Mouse (Mus musculus): ENCODE measurements at regions not wholly inside any gene's neighbourhood (a gene's known extent, or its start where the extent isn't known, plus 50 kb on each side); places are given as distances from the start of the nearest gene placed in this dataset.

GRCm38 (mm10) chr13:97443731-97444428 lies 203.0 kb downstream of the Enc1 start:
- DNase-seq, result peak; percentile 56

- no peak for DNase-seq
Measured at GRCm38 (mm10) chr13:97442806-97443205, 201.9 kb downstream of the Enc1 start.

DNA sequence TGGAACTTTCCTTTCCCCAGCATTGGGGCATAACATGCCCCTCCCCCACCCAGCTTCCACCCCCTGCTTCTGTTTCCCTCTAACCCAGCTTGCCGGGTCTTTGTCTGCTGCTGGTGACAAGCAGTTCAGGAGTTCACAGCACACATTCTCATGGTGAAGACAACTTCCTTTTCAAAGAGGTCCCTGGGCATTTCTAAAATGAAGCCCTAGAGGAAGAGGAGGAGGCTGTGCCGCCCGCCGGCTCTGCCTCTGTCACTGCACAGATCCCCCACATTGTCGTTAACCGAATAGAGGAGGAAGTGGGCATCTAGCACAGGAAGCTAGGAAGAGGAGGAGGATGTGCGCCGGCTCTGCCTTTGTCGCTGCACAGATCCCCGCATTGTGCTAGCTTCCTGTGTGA lies 201.4 kb downstream of the Enc1 start:
- DNase-seq, result no peak

DNA sequence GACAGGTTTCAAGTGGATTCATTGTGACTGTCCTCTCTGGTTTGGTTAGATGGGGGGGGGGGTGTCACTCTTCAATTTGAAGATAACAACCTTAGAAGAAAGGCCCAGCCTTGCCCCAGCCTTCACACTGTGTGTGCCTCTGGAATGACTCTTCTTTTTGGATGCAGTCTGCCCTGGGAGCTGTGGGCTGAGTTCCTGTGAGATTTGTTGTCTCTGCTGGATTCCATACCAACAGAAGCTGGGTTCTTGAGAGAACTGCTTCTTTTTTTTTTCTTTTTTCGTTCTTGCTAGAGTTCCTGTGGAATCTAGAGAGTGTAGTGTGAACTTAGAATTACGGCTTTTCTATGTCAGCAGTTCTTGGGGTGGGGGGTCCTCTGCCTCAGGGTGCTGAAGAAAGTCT lies 200.9 kb downstream of the Enc1 start:
- no peak for DNase-seq

DNA sequence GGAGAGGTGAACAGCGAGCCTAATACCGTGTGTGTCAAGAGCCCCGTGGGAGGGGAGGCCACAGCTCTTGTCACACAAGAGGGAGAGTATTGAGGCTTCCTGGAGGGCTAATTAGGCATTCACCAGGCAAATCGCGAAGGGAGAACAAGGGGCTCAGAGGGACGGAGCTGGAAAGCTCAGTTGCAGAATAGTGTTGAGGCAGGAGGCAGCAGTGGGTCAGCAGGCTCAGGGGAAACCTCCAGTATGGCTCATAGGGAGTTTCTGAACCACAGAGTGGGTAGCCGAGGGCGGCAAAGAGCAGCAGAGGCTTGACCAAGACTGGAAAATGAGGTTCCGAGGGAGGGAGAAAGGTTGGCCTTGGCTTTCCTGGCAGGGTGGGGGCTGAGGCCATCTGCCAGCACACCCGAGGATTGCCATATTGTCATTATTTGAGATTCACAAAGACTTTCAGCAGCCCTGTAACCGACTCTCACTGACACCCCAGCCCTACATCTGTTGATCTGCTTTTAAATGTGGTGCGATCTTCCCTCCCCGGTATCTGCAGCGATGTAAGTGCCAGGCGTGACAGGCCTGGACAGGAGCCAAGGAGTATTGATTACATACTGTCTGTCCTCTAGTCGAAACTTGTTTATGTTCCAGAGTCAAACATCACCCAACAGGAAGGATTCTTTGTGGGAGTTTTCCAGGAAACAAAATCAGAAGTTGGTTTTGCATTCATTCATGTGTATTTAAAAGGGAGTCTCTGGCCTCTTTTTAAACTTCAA lies 198.5 kb downstream of the Enc1 start:
- DNase-seq, result no peak

DNA sequence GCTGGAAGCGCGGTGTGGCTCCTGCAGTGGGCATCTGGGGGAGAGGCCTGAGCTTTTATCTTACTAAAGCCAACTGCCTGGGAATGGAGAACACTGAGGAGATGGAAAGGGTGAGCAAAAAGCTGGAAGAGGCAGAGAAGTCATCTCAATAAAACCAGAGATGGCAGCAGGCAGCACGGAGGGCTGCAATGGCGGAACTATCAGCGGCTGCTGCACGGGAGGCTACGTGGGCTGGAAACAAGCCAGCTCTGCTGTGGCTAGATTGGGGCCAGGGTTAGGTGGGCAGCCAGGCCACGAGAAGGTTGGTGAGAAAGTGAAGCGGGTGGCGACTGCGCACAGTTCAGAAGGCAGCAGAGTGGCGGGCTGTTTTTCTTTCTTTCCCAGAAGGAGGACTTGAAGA lies 197.8 kb downstream of the Enc1 start:
- peak; percentile 32 for DNase-seq

DNA sequence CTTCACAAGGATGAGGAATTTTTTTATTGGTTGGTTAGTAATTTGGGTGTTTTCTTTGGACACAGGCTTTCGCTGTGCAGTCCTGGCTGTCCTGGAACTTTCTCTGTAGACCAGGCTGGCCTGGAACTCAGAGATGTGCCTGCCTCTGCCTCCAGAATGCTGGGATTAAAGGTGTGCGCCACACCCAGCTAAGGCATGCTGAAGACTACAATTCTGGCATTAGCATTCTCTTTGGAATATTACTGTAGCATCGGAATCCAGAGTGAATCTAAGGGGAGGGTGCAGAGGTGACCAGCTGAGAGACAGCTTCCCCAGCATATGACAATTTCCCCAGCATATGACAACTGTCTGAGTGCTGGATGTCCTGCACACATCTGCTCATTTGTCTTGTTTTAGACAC lies 197.4 kb downstream of the Enc1 start:
- DNase-seq, result no peak

DNA sequence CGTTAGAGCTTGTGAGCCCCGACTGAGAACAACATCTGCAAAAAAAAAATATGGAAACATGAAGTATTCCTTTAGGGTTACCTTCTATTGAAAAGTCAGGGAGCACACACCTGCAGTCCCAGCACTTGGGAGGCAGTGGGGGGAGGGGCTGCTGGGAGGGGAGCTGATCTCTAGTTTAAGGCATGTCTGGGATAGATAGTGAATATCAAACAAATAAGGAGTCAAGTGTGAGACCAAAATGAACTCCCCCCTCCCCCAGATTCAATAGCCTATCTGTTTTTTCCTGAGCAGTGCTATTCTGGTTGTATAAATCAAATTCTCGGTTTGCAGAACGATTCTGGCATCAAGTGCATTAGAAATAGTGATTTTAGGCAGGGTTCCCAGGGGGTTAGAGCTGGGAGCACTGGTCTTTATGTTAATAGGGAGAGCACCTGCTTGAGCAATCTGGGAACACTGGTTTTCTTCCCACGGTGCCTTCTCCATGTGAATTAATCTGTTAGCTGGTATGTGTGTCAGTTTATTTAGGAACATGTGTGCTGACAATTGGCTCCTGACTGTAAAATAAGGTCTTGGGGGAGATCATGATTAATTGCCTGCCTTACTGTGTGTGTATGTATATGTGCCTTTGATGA lies 195.9 kb downstream of the Enc1 start:
- DNase-seq, result no peak

- DNase-seq, result peak; percentile 46
Measured at GRCm38 (mm10) chr13:97435865-97436718, 195.2 kb downstream of the Enc1 start.

DNA sequence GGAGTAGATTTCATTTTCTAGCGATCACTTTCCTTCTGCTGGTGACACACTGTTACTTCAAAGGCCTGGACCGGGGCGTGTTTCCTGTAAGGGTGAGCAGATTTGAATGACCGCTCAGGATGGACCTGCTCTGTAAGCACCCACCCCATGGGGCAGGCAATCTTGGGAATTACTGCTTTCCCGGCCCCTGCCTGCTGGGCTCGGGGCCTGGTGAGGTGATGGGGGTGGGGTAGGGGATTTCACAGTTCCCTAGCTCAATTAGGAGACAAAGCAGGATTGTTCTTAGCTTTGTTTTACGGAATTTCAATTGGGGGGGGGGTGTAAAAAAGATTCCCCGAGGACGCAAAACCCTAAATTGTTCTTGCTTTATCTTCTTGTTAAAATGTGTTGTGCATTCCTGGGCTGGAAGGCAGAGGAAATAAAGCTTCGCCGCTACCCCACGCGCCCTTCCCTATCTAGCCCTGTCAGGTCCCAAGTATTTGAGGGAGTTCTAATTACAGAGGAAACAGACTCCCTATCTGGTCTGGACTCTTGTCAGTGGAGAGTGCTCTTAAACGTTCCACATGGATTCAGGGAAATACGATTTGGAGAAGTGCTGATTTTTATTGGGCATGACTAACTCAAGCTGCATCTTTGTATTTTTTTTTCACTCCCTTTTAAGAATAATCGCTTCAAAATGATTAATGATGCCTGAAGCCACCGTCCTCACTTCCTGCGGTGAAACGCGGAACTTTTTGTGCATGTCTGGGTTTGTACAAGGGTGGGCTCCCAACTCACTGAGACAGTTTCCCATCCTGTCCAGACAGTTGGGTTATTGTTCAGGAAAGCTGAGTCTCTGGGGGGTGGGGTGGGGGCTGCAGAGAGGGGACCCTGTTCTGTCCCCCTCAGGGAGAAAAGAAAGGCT lies 194.3 kb downstream of the Enc1 start:
- DNase-seq, result no peak

- no peak for DNase-seq
Measured at GRCm38 (mm10) chr13:97434167-97434566, 193.3 kb downstream of the Enc1 start.

GRCm38 (mm10) chr13:97432627-97433026 lies 191.7 kb downstream of the Enc1 start:
- no peak for DNase-seq

- no peak for DNase-seq
Measured at GRCm38 (mm10) chr13:97430885-97431284, 190.0 kb downstream of the Enc1 start.

- no peak for DNase-seq
Measured at GRCm38 (mm10) chr13:97428163-97428562, 187.3 kb downstream of the Enc1 start.

GRCm38 (mm10) chr13:97427537-97427936 lies 186.6 kb downstream of the Enc1 start:
- DNase-seq, result no peak

- no peak for DNase-seq
Measured at GRCm38 (mm10) chr13:97425731-97426130, 184.8 kb downstream of the Enc1 start.

- DNase-seq, result no peak
Measured at GRCm38 (mm10) chr13:97423911-97424310, 183.0 kb downstream of the Enc1 start.

GRCm38 (mm10) chr13:97423298-97423817 lies 182.5 kb downstream of the Enc1 start:
- no peak for DNase-seq

- DNase-seq, result no peak
Measured at GRCm38 (mm10) chr13:97422897-97423296, 182.0 kb downstream of the Enc1 start.

GRCm38 (mm10) chr13:97421831-97422230 lies 180.9 kb downstream of the Enc1 start:
- DNase-seq, result no peak

DNA sequence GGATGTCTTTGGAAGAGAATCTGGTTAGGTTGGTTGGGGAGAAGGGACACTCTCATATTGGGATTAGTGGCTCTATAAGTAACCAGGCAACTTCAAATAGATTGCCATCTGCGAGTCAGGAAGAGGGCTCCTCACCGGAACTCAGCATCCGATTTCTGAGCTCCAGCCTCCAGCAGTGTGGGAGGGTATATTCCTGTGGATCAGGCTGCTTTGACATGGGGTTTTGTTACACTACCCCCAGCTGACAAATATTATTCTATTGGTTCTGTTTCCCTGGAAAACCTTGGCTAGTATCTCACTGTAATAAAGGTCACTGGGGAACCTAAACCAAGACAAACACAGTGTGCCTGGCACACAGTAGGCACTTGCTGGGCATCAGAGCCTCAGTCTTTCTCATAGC lies 179.9 kb downstream of the Enc1 start:
- no peak for DNase-seq
